Mouse (Mus musculus): ENCODE data around the gene Emp1. TPM values are rescaled to one million over a fixed set of nuclear protein-coding genes. Genes with fewer than 3 reads are reported as not detected.

Gene Emp1
- polyA plus RNA-seq, 1 experiment from 2014 or later, result 49.4 TPM

- Histone ChIP-seq H3K4me2 (replicated peaks) (no peak overlapping the region), H3K4me1 (replicated peaks) (no peaks in the 10 kb centered on the region), H3K27me3 (replicated peaks) (no peaks in the 10 kb centered on the region), H3K36me3 (no peaks in the 10 kb centered on the region), H3K27ac (no peak overlapping the region), H3K9me3 (no peaks in the 10 kb centered on the region), H3K9ac (no peak overlapping the region), H3K4me3 (replicated peaks) (no peak overlapping the region)
- 86% methylated on average over 2 of the region's 2 CpGs for WGBS
- ATAC-seq, result no peak
Observed at GRCm38 (mm10) chr6:135428246-135428645, 65.9 kb downstream of the Emp1 start.

GRCm38 (mm10) chr6:135429268-135429909 lies 67.0 kb downstream of the Emp1 start:
- no peak overlapping the region for H3K9ac ChIP-seq
- no peak overlapping the region for H3K4me2 ChIP-seq (replicated peaks)
- no peaks in the 10 kb centered on the region for H3K4me1 ChIP-seq (replicated peaks)
- no peak overlapping the region for H3K27ac ChIP-seq
- no peaks in the 10 kb centered on the region for H3K9me3 ChIP-seq
- H3K4me3 ChIP-seq (replicated peaks), result no peak overlapping the region
- no peaks in the 10 kb centered on the region for H3K36me3 ChIP-seq
- H3K27me3 ChIP-seq (replicated peaks), result no peaks in the 10 kb centered on the region
- ATAC-seq, result no peak
- WGBS, result 69% methylated on average over 8 of the region's 8 CpGs

GRCm38 (mm10) chr6:135430441-135430970 lies 68.2 kb downstream of the Emp1 start:
- H3K27ac ChIP-seq, result no peak overlapping the region
- no peaks in the 10 kb centered on the region for H3K27me3 ChIP-seq (replicated peaks)
- no peak overlapping the region for H3K4me3 ChIP-seq (replicated peaks)
- no peak for ATAC-seq
- H3K36me3 ChIP-seq, result no peaks in the 10 kb centered on the region
- H3K9me3 ChIP-seq, result no peaks in the 10 kb centered on the region
- H3K4me2 ChIP-seq (replicated peaks), result no peak overlapping the region
- H3K9ac ChIP-seq, result no peak overlapping the region
- WGBS, result 79% methylated on average over 8 of the region's 8 CpGs
- no peaks in the 10 kb centered on the region for H3K4me1 ChIP-seq (replicated peaks)

Other genes with a start within 250 kb of the Emp1 start
- gene Gprc5d, start 244.3 kb upstream of the Emp1 start, polyA plus RNA-seq (2015; fragmentation: Nextera tagmentation; extraction: Ambion mirVana), result not detected in 2 replicates
- gene Fam234b, start 164.6 kb upstream of the Emp1 start, polyA plus RNA-seq (2015; fragmentation: Nextera tagmentation; extraction: Ambion mirVana), result 36.3 and 42.0 TPM in 2 replicates
- gene Hebp1, start 164.5 kb upstream of the Emp1 start, polyA plus RNA-seq (2015; fragmentation: Nextera tagmentation; extraction: Ambion mirVana), result 45.1 and 58.0 TPM in 2 replicates
- gene Gsg1, start 108.2 kb upstream of the Emp1 start, polyA plus RNA-seq (2015; fragmentation: Nextera tagmentation; extraction: Ambion mirVana), result 0.41 and 0.47 TPM in 2 replicates
- gene Pbp2, start 52.1 kb upstream of the Emp1 start, polyA plus RNA-seq (2015; fragmentation: Nextera tagmentation; extraction: Ambion mirVana), result 0.25 TPM in 1 of 2 replicates, not detected in the other